Mouse (Mus musculus): Measurements from ENCODE around the gene Maz.

Maz gene

GRCm38 (mm10) chr7:126982054-126982453 lies 44.8 kb downstream of the Maz start:
- Histone ChIP-seq H3K9me3 (ENCODE audit: low read length) (no peaks in the 10 kb centered on the region), H3K4me3 (replicated peaks; ENCODE audit: low read length) (no peak overlapping the region), H3K36me3 (ENCODE audit: insufficient read depth, low read length) (peaks cover 48% of the 10 kb centered on the region), H3K27me3 (ENCODE audit: insufficient read depth, low read length) (no peaks in the 10 kb centered on the region), H3K4me1 (replicated peaks; ENCODE audit: low read depth, low read length) (peaks cover 42% of the 10 kb centered on the region)
- TF ChIP-seq POU5F1 (IDR thresholded peaks at IDR 0.05; ENCODE audit: borderline replicate concordance, low read length) (no peak), CTCF (conservative IDR thresholded peaks at IDR 0.05; ENCODE audit: low read length) (no peak), NANOG (IDR thresholded peaks at IDR 0.05; ENCODE audit: borderline replicate concordance, low read length) (no peak)

- Histone ChIP-seq H3K9me3 (ENCODE audit: low read length) (no peaks in the 10 kb centered on the region), H3K36me3 (ENCODE audit: insufficient read depth, low read length) (peaks cover 43% of the 10 kb centered on the region), H3K4me1 (replicated peaks; ENCODE audit: low read depth, low read length) (peaks cover 40% of the 10 kb centered on the region), H3K4me3 (replicated peaks; ENCODE audit: low read length) (no peak overlapping the region), H3K27me3 (ENCODE audit: insufficient read depth, low read length) (no peaks in the 10 kb centered on the region)
- TF ChIP-seq CTCF (conservative IDR thresholded peaks at IDR 0.05; ENCODE audit: low read length) (no peak), NANOG (IDR thresholded peaks at IDR 0.05; ENCODE audit: borderline replicate concordance, low read length) (no peak)
Measured at GRCm38 (mm10) chr7:126981601-126982000, 45.2 kb downstream of the Maz start.

GRCm38 (mm10) chr7:126978841-126979240 lies 48.0 kb downstream of the Maz start:
- peaks cover 41% of the 10 kb centered on the region for H3K4me1 ChIP-seq (replicated peaks; ENCODE audit: low read depth, low read length)
- TF ChIP-seq CTCF (conservative IDR thresholded peaks at IDR 0.05; ENCODE audit: low read length), result no peak
- no peak for TF ChIP-seq POU5F1 (IDR thresholded peaks at IDR 0.05; ENCODE audit: borderline replicate concordance, low read length)
- TF ChIP-seq NANOG (IDR thresholded peaks at IDR 0.05; ENCODE audit: borderline replicate concordance, low read length), result no peak
- H3K9me3 ChIP-seq (ENCODE audit: low read length), result no peaks in the 10 kb centered on the region
- H3K36me3 ChIP-seq (ENCODE audit: insufficient read depth, low read length), result peaks cover 42% of the 10 kb centered on the region
- H3K4me3 ChIP-seq (replicated peaks; ENCODE audit: low read length), result 0 out of 2 replicates have a peak overlapping the region, but pooled peaks have one; percentile 10
- no peaks in the 10 kb centered on the region for H3K27me3 ChIP-seq (ENCODE audit: insufficient read depth, low read length)

- Histone ChIP-seq H3K36me3 (ENCODE audit: insufficient read depth, low read length) (peaks cover 42% of the 10 kb centered on the region), H3K4me3 (replicated peaks; ENCODE audit: low read length) (peak overlapping the region; percentile 100), H3K4me1 (replicated peaks; ENCODE audit: low read depth, low read length) (peaks cover 41% of the 10 kb centered on the region), H3K27me3 (ENCODE audit: insufficient read depth, low read length) (no peaks in the 10 kb centered on the region), H3K9me3 (ENCODE audit: low read length) (no peaks in the 10 kb centered on the region)
- TF ChIP-seq CTCF (conservative IDR thresholded peaks at IDR 0.05; ENCODE audit: low read length) (no peak), POU5F1 (IDR thresholded peaks at IDR 0.05; ENCODE audit: borderline replicate concordance, low read length) (no peak)
Measured at GRCm38 (mm10) chr7:126976878-126977459, 49.9 kb downstream of the Maz start.

- TF ChIP-seq CTCF (conservative IDR thresholded peaks at IDR 0.05; ENCODE audit: low read length) (peak; percentile 75), NANOG (IDR thresholded peaks at IDR 0.05; ENCODE audit: borderline replicate concordance, low read length) (no peak)
- Histone ChIP-seq H3K4me3 (replicated peaks; ENCODE audit: low read length) (peak within 1 kb of the TSS; percentile 100), H3K9me3 (ENCODE audit: low read length) (no peaks in the 10 kb centered on the region), H3K4me1 (replicated peaks; ENCODE audit: low read depth, low read length) (peaks cover 41% of the 10 kb centered on the region), H3K27me3 (ENCODE audit: insufficient read depth, low read length) (no peaks in the 10 kb centered on the region), H3K36me3 (ENCODE audit: insufficient read depth, low read length) (peaks cover 37% of the 10 kb centered on the region)
Measured at GRCm38 (mm10) chr7:126975950-126976866, 50.6 kb downstream of the Maz start, which contains the start of gene Cdiptos. Gene Cdiptos, minus strand, starts transcription at chr7:126976098.

GRCm38 (mm10) chr7:126975893-126975949 lies 51.1 kb downstream of the Maz start, which contains the start of gene Cdipt:
Gene Cdipt, plus strand, starts transcription at chr7:126975914.
- Histone ChIP-seq H3K4me3 (replicated peaks; ENCODE audit: low read length) (peak within 1 kb of the TSS; percentile 100), H3K4me1 (replicated peaks; ENCODE audit: low read depth, low read length) (peaks cover 41% of the 10 kb centered on the region), H3K36me3 (ENCODE audit: insufficient read depth, low read length) (peaks cover 32% of the 10 kb centered on the region), H3K9me3 (ENCODE audit: low read length) (no peaks in the 10 kb centered on the region), H3K27me3 (ENCODE audit: insufficient read depth, low read length) (no peaks in the 10 kb centered on the region)
- no peak for TF ChIP-seq POU5F1 (IDR thresholded peaks at IDR 0.05; ENCODE audit: borderline replicate concordance, low read length)
- TF ChIP-seq CTCF (conservative IDR thresholded peaks at IDR 0.05; ENCODE audit: low read length), result no peak
- no peak for TF ChIP-seq NANOG (IDR thresholded peaks at IDR 0.05; ENCODE audit: borderline replicate concordance, low read length)

- peaks cover 41% of the 10 kb centered on the region for H3K4me1 ChIP-seq (replicated peaks; ENCODE audit: low read depth, low read length)
- TF ChIP-seq CTCF (conservative IDR thresholded peaks at IDR 0.05; ENCODE audit: low read length), result no peak
- no peak for TF ChIP-seq NANOG (IDR thresholded peaks at IDR 0.05; ENCODE audit: borderline replicate concordance, low read length)
- TF ChIP-seq POU5F1 (IDR thresholded peaks at IDR 0.05; ENCODE audit: borderline replicate concordance, low read length), result no peak
- H3K27me3 ChIP-seq (ENCODE audit: insufficient read depth, low read length), result no peaks in the 10 kb centered on the region
- H3K4me3 ChIP-seq (replicated peaks; ENCODE audit: low read length), result peak overlapping the region; percentile 100
- no peaks in the 10 kb centered on the region for H3K9me3 ChIP-seq (ENCODE audit: low read length)
- peaks cover 30% of the 10 kb centered on the region for H3K36me3 ChIP-seq (ENCODE audit: insufficient read depth, low read length)
Measured at GRCm38 (mm10) chr7:126975493-126975892, 51.3 kb downstream of the Maz start.

All from E14TG2a.4 (cell line).